Mouse (Mus musculus) heart, adult 18-20 months (tissue): Measurements from ENCODE around the gene Plekhs1. TPM values are rescaled to one million over a fixed set of nuclear protein-coding genes. Genes with fewer than 3 reads are reported as not detected.
"Not testable (repeated sequence)": the region's sequence is repeated elsewhere in the genome, so short reads cannot be mapped to it uniquely, and the experiment has no call there.

Experiments
- DNase-seq, 2 experiments: peaks; one replicate each; pipeline ENCODE4 v3.0.0; 2021 to 2022; ENCODE audit warnings: mixed read lengths in 1 of 2
- total RNA-seq, 2 experiments: library from RNA; stranded (reverse); gene quantifications; 2 replicates each; pipeline ENCODE4 v1.2.3; 2021

Gene Plekhs1
- total RNA-seq, 2 experiments from 2014 or later = not detected

GRCm38 (mm10) chr19:56519408-56519807 is 58.0 kb downstream of the Plekhs1 start:
- not testable (repeated sequence) for DNase-seq

GRCm38 (mm10) chr19:56530529-56530928 is 69.1 kb downstream of the Plekhs1 start:
- DNase-seq = not testable (repeated sequence)

GRCm38 (mm10) chr19:56531251-56531650 is 69.8 kb downstream of the Plekhs1 start:
- no peak for DNase-seq

- peak; percentile 41 to 61 for DNase-seq
Measured at GRCm38 (mm10) chr19:56533291-56534071, 72.0 kb downstream of the Plekhs1 start.

GRCm38 (mm10) chr19:56534337-56534736 is 72.9 kb downstream of the Plekhs1 start:
- DNase-seq = no peak

GRCm38 (mm10) chr19:56535064-56535463 is 73.6 kb downstream of the Plekhs1 start:
- DNase-seq = peak; percentile 44 to 51

GRCm38 (mm10) chr19:56535765-56536164 is 74.3 kb downstream of the Plekhs1 start:
- DNase-seq = no peak

Other genes with a start within 250 kb of the Plekhs1 start
- gene Habp2, start 174.5 kb upstream of the Plekhs1 start, total RNA-seq = not detected
- gene Nrap, start 71.6 kb upstream of the Plekhs1 start, total RNA-seq = 100 to 1,000 TPM; 379 to 400 TPM
- gene Casp7, start 64.5 kb upstream of the Plekhs1 start, total RNA-seq = 10 to 100 TPM in 1 of 2 experiments, 1 to 10 TPM in 1; 9.1 to 12.2 TPM
- gene Dclre1a, start 86.6 kb downstream of the Plekhs1 start, total RNA-seq = 10 to 100 TPM in 1 of 2 experiments, 1 to 10 TPM in 1; 8.3 to 10.1 TPM
- 10 to 100 TPM; 23.6 to 26.1 TPM for gene Nhlrc2, start 86.6 kb downstream of the Plekhs1 start, total RNA-seq